Mouse (Mus musculus) spleen, postnatal 36 days (tissue): ENCODE measurements around the gene Eif4e1b.
A peak's percentile ranks its signal among the peaks of the same experiment; 100 is the strongest.
"Not testable (repeated sequence)": the region's sequence is repeated elsewhere in the genome, so short reads cannot be mapped to it uniquely, and the experiment has no call there.

Experiments used
- DNase-seq, 2 experiments: peaks; one replicate each; pipeline ENCODE4 v3.0.0; 2022; ENCODE audit warnings: low spot score in 2 of 2, mixed read lengths in 1 of 2

Gene Eif4e1b

GRCm38 (mm10) chr13:54759496-54759895 is 24.3 kb upstream of the Eif4e1b start:
- DNase-seq, result no peak

- no peak for DNase-seq
These were observed 23.5 kb upstream of the Eif4e1b start for GRCm38 (mm10) chr13:54760164-54760795.

DNA sequence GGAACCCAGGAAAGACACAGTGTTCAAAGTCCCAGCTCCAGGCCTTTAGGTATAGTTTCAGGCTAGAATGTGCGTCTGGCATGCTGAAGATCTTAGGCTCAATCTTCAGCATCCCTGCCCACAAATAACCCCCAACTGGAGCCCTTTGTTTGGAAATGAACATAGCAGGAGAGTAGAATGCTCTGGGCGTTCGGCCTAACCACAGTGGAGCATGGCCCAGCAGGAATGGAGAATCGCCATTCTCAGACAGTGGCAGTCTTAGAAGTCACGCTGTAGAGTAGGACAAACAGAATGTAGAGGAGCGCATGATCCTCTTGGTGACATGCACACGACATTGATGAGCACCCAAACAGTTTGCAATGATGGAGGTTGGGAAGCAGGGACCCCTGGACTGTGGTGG is 22.9 kb upstream of the Eif4e1b start:
- no peak for DNase-seq

GRCm38 (mm10) chr13:54765281-54766191 is 18.3 kb upstream of the Eif4e1b start:
- no peak for DNase-seq

DNA sequence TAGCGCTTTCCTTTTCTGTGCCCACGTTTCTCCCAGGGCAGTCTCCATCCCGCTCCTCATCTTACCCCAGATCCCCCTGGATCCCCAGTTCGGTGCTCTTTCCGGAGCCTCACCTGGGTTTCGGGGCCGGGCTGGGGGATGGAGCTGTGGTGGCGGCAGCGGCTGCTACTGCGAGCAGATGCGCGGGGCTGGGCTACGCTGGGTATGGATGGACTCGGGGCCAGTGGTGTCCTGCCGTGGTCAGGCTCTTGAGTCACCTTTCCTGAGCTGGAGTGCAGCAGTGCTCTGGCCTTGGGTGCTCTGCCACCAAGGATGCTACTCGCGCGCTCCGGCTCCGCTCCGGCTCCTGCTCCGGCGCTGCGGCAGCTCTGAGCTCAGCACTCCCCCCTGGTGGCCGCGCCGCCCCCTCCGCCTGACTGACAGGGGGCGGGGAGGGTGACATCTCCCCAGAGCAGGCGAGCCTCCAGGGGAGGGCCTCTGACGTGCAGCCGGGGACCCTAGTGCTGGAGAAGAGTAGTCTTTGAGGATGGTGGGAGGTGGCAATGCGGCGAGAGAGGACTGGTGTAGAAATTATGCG is 17.5 kb upstream of the Eif4e1b start, which contains the start of gene Sncb:
TSS of gene Sncb (minus strand) at position 404 of the 577 bp plus-strand sequence.
- DNase-seq, result peak; percentile 17 to 32

DNA sequence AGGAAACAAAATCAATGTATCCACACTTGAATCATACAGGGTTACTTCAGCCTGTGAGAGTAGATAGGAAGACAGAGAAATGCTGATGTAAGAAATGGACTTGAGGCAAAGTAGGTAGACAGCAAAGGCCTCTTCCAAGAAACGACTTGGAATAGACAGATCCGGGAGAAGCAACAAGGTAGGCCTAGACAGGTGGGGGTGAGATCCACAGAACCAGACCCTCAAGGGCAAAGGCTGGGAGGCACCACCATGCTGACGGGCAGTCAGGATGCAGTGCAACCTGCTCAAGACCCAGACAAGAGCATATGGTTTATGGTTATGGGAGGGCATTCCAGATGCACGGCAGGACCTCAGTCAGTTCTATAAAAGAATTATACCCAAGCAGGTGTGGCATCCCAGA is 16.8 kb upstream of the Eif4e1b start:
- DNase-seq, result no peak

GRCm38 (mm10) chr13:54780592-54780991 is 3.2 kb upstream of the Eif4e1b start:
- DNase-seq, result no peak

GRCm38 (mm10) chr13:54781086-54781485 is 2.7 kb upstream of the Eif4e1b start:
- no peak for DNase-seq

DNA sequence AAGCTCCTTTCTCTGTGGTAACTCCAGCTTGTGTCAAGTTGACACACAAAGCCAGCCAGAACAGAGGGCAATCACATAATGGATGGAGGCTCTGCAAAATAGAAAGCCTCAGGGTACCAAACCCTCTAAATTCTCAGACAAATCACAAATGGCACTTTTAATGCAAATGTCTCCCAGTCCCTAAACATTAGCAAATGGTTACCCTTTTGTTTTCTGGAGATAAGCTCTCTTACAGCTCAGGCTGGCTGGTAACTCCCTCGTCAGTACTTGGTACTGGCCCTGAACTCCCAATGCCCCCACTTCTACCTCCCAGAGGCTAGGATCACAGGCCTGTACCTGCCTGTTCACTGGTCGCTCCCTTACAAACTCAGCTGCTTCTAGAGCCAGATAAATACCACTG is 563 bp upstream of the Eif4e1b start:
- DNase-seq, result no peak

- DNase-seq, result not testable (repeated sequence)
These were observed 3.8 kb downstream of the Eif4e1b start for GRCm38 (mm10) chr13:54787591-54787990.

GRCm38 (mm10) chr13:54788740-54789560 is 5.2 kb downstream of the Eif4e1b start, which contains the start of gene Tspan17:
TSS of gene Tspan17 (plus strand) at chr13:54789377.
- DNase-seq, result peak; percentile 90 to 91

DNA sequence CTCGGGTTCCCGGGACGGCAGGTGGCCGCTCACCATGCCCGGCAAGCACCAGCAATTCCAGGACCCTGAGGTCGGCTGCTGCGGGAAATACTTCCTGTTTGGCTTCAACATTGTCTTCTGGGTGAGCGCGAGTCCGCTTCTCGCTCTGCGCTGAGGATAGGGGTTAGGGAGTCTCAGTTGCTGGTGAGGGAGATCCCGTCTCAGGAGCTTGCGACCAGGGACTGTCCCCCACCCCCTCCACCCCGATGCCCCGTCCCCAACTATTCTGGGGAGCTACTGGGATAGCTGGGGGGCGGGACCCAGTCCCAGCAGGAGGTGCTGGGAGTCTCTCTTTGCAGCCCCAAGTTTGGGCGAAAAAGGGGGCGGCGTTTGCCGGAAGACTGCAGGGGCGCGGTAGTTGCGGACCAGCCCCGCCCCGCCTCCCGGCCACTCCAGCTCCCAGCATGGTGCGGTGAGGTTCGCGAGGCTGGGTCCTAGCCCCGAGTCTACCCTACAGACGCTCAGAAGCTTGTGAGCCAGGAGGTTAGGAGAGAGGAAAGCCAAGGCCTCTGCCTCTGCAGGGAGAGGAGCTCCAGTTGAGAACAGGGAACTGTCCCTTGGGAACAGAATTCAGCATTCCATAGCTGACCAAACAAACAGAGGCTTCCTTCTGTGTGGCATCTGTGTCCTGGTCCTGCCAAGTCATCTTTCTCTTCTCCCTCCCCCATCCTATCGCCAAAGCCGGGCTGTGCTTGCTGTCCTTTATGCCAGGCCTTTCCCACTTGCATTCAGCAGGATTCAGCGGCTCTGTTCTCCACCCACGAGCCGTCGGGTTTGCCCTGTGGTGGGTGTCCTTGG is 6.0 kb downstream of the Eif4e1b start:
- no peak for DNase-seq

GRCm38 (mm10) chr13:54792259-54793230 is 8.7 kb downstream of the Eif4e1b start:
- DNase-seq, result no peak

DNA sequence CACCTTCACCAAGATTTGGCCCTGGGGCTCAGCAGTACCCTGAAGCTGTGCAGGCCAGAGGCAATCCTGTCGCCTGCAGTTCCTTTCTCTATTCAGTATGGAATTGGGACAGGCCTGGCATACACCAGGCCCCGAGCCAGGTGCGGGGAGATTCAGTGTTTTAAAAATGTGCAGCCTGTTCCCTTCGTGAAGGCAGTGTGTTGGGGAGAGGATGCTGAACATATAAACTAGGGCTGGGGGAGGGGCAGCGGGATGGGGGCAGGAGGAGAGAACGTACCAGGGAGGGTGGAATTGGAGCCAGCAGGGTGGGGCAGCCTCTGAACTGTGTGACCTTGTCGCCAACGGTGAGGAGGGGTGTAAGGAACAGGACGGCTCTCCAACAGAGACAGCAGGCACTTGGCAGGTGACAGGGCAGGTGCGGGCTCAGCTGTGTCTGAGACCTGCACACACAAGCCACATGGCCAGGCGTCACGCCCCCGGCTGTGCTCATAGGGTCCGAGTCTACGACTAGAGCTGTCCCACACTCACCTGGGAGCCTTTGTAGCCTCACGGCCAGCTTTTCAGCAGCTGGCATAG is 10.3 kb downstream of the Eif4e1b start:
- DNase-seq, result no peak

GRCm38 (mm10) chr13:54794843-54795242 is 11.0 kb downstream of the Eif4e1b start:
- DNase-seq, result no peak

GRCm38 (mm10) chr13:54797356-54797755 is 13.6 kb downstream of the Eif4e1b start:
- peak in 1 of 2 experiments; percentile 12 for DNase-seq

GRCm38 (mm10) chr13:54797861-54798643 is 14.3 kb downstream of the Eif4e1b start:
- DNase-seq, result no peak

DNA sequence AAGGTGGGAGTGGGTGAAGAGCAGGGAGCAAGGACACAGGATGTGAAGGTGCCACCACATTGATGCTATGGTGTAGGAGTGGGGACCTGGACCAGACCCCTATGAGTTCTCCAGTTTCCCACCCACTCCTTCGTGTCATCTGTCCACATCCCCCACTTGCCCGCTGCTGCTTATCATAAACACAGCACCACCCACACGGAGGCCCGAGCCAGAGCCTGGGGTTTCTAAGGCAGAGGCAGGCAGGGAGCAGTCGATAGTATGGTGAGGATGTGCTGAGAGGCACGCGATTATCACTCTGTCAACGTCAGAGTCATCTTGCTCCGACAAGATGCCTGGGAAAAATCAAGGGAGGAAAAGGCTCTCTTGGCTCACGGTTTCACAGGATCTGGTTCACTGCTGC is 14.9 kb downstream of the Eif4e1b start:
- DNase-seq, result no peak
